Mouse (Mus musculus) intestine, embryonic 14.5 days (tissue): ENCODE data around the gene Rarb. TPM values are rescaled to one million over a fixed set of nuclear protein-coding genes. Genes with fewer than 3 reads are reported as not detected.

Source experiments
- ATAC-seq: fragments of 200-750 bp; cut with Nextera tagmentation; replicated peaks from 2 replicates; pipeline ENCODE4 v1.8.0; 2017; ENCODE audit warnings: low read depth, moderate number of reproducible peaks, moderate TSS enrichment, moderate library complexity; ENCODE audit not compliant: low FRiP score, low TSS enrichment
- DNase-seq: peaks from one replicate; pipeline ENCODE4 v3.0.0-alpha.2; 2018; ENCODE audit warnings: low spot score
- H3K27ac ChIP-seq: fragments of 300-500 bp; sonication (generic); 2 replicates; pipeline ENCODE4 v1.5.1; 2014; ENCODE audit warnings: low read depth, mild to moderate bottlenecking, control low read depth
- H3K27me3 ChIP-seq: fragments of 300-500 bp; sonication (generic); replicated peaks from 2 replicates; pipeline ENCODE4 v1.6.1; 2014; ENCODE audit warnings: low read length, control low read depth; ENCODE audit not compliant: control insufficient read depth, insufficient read depth
- H3K36me3 ChIP-seq: fragments of 300-500 bp; sonication (generic); 2 replicates; pipeline ENCODE4 v1.6.1; 2014; ENCODE audit warnings: low read length, control low read depth; ENCODE audit not compliant: control insufficient read depth, insufficient read depth
- H3K4me1 ChIP-seq: fragments of 300-500 bp; sonication (generic); replicated peaks from 2 replicates; pipeline ENCODE4 v1.6.1; 2014; ENCODE audit warnings: low read length, control low read depth, mixed read lengths; ENCODE audit not compliant: control insufficient read depth, insufficient read depth
- H3K4me2 ChIP-seq: fragments of 300-500 bp; sonication (generic); 2 replicates; pipeline ENCODE4 v1.6.1; 2014; ENCODE audit warnings: low read length
- H3K4me3 ChIP-seq: fragments of 300-500 bp; sonication (generic); 2 replicates; pipeline ENCODE4 v1.5.1; 2014; ENCODE audit warnings: low read depth, low read length, control low read depth, mixed read lengths
- H3K9ac ChIP-seq: fragments of 300-500 bp; sonication (generic); 2 replicates; pipeline ENCODE4 v1.6.1; 2014; ENCODE audit warnings: mild to moderate bottlenecking, low read length
- H3K9me3 ChIP-seq: fragments of 300-500 bp; sonication (generic); 2 replicates; pipeline ENCODE4 v1.6.1; 2016; ENCODE audit warnings: low read length, control low read depth; ENCODE audit not compliant: control insufficient read depth
- WGBS: fragments of 180-500 bp; shearing (Covaris S2); extraction: QIAGEN DNeasy Blood & Tissue Kit; methylation state at CpG from one replicate; pipeline ENCODE4 v1.1.7; 2014; 5-methylcytosine and 5-hydroxymethylcytosine counted together
- polyA plus RNA-seq: library from polyadenylated mRNA; unstranded; fragments of >200 nt; fragmentation: Nextera tagmentation; extraction: Ambion mirVana; gene quantifications from 2 replicates; pipeline ENCODE4 v1.2.1, GENCODE M21; 2014

Gene Rarb
- polyA plus RNA-seq, 1 experiment from 2014 or later, result 20.6 TPM

- no peak for ATAC-seq
- H3K36me3 ChIP-seq, result no peaks in the 10 kb centered on the region
- H3K9ac ChIP-seq, result no peak overlapping the region
- no peak for DNase-seq
- no peak overlapping the region for H3K4me3 ChIP-seq
- no peak overlapping the region for H3K4me2 ChIP-seq
- H3K27me3 ChIP-seq, result no peaks in the 10 kb centered on the region
- 81% methylated on average over 6 of the region's 6 CpGs for WGBS
- no peak overlapping the region for H3K27ac ChIP-seq
- no peaks in the 10 kb centered on the region for H3K4me1 ChIP-seq
- H3K9me3 ChIP-seq, result no peaks in the 10 kb centered on the region
These were observed 271.3 kb downstream of the Rarb start for GRCm38 (mm10) chr14:16547492-16548199.

- Histone ChIP-seq H3K4me1 (no peaks in the 10 kb centered on the region), H3K36me3 (no peaks in the 10 kb centered on the region), H3K9ac (no peak overlapping the region), H3K4me3 (no peak overlapping the region), H3K27me3 (no peaks in the 10 kb centered on the region), H3K9me3 (no peaks in the 10 kb centered on the region), H3K4me2 (no peak overlapping the region), H3K27ac (no peak overlapping the region)
- no peak for ATAC-seq
- DNase-seq, result no peak
- 75% methylated on average over 2 of the region's 2 CpGs for WGBS
These were observed 274.0 kb downstream of the Rarb start for GRCm38 (mm10) chr14:16544995-16545394.

- no peak overlapping the region for H3K4me2 ChIP-seq
- no peaks in the 10 kb centered on the region for H3K27me3 ChIP-seq
- 87% methylated on average over 1 of the region's 1 CpGs for whole genome bisulfite sequencing
- H3K4me3 ChIP-seq, result no peak overlapping the region
- ATAC-seq (no peak), DNase-seq (no peak)
- H3K9me3 ChIP-seq, result no peaks in the 10 kb centered on the region
- H3K9ac ChIP-seq, result no peak overlapping the region
- no peak overlapping the region for H3K27ac ChIP-seq
- H3K36me3 ChIP-seq, result no peaks in the 10 kb centered on the region
- H3K4me1 ChIP-seq, result no peaks in the 10 kb centered on the region
These were observed 277.3 kb downstream of the Rarb start for GRCm38 (mm10) chr14:16541641-16542040.

- ATAC-seq, result no peak
- Histone ChIP-seq H3K27me3 (no peaks in the 10 kb centered on the region), H3K36me3 (no peaks in the 10 kb centered on the region), H3K4me1 (no peaks in the 10 kb centered on the region), H3K9ac (no peak overlapping the region), H3K27ac (no peak overlapping the region), H3K4me2 (no peak overlapping the region), H3K9me3 (no peaks in the 10 kb centered on the region), H3K4me3 (no peak overlapping the region)
- DNase-seq, result no peak
- 54% methylated on average over 4 of the region's 4 CpGs for WGBS
These were observed 281.5 kb downstream of the Rarb start for GRCm38 (mm10) chr14:16537433-16537832.

GRCm38 (mm10) chr14:16528631-16529030 lies 290.3 kb downstream of the Rarb start:
- Histone ChIP-seq H3K27ac (no peak overlapping the region), H3K4me1 (no peaks in the 10 kb centered on the region), H3K4me2 (no peak overlapping the region), H3K4me3 (no peak overlapping the region), H3K27me3 (no peaks in the 10 kb centered on the region), H3K36me3 (no peaks in the 10 kb centered on the region), H3K9ac (no peak overlapping the region), H3K9me3 (no peaks in the 10 kb centered on the region)
- WGBS, result 59% methylated on average over 2 of the region's 2 CpGs
- ATAC-seq (no peak), DNase-seq (peak; percentile 27)

GRCm38 (mm10) chr14:16526120-16526519 lies 292.8 kb downstream of the Rarb start:
- 88% methylated on average over 3 of the region's 3 CpGs for WGBS
- H3K27ac ChIP-seq, result no peak overlapping the region
- H3K4me1 ChIP-seq, result no peaks in the 10 kb centered on the region
- no peak overlapping the region for H3K4me3 ChIP-seq
- no peaks in the 10 kb centered on the region for H3K27me3 ChIP-seq
- no peak overlapping the region for H3K9ac ChIP-seq
- H3K36me3 ChIP-seq, result no peaks in the 10 kb centered on the region
- no peak for ATAC-seq
- peak; percentile 45 for DNase-seq
- H3K9me3 ChIP-seq, result no peaks in the 10 kb centered on the region
- no peak overlapping the region for H3K4me2 ChIP-seq

GRCm38 (mm10) chr14:16525137-16525924 lies 293.6 kb downstream of the Rarb start:
- Histone ChIP-seq H3K27me3 (no peaks in the 10 kb centered on the region), H3K9ac (no peak overlapping the region), H3K4me3 (no peak overlapping the region), H3K4me2 (no peak overlapping the region), H3K36me3 (no peaks in the 10 kb centered on the region), H3K9me3 (no peaks in the 10 kb centered on the region), H3K4me1 (no peaks in the 10 kb centered on the region), H3K27ac (no peak overlapping the region)
- WGBS, result 77% methylated on average over 5 of the region's 5 CpGs
- ATAC-seq, result no peak
- DNase-seq, result peak; percentile 23

GRCm38 (mm10) chr14:16522852-16523251 lies 296.1 kb downstream of the Rarb start:
- H3K9me3 ChIP-seq, result no peaks in the 10 kb centered on the region
- H3K27me3 ChIP-seq, result no peaks in the 10 kb centered on the region
- WGBS, result 77% methylated on average over 3 of the region's 3 CpGs
- H3K4me3 ChIP-seq, result no peak overlapping the region
- ATAC-seq, result no peak
- DNase-seq, result no peak
- no peak overlapping the region for H3K9ac ChIP-seq
- H3K36me3 ChIP-seq, result no peaks in the 10 kb centered on the region
- H3K27ac ChIP-seq, result no peak overlapping the region
- no peak overlapping the region for H3K4me2 ChIP-seq
- no peaks in the 10 kb centered on the region for H3K4me1 ChIP-seq
